In the genomic region with DNA sequence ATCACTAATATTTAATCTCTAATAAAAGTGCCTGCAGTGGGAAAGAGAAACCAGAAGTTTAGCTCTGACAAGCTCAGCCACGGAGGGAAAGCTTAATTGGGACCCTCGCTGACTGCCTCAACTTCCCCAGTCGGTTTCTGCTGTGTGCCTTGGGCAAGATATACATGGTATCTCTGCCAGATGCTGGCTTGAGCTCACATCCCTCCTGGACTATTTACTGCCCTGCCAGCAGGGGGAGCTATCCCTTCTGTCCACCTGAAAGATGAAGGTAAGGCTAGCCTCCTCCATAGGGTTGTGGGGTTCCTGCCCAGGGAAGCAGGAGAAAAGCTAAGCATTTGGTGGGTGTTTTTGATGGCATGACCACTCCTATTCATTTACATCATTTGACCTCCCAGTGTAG, we compare ENCODE assay signal across 12 mouse cellular contexts. TPM values are rescaled to one million over a fixed set of nuclear protein-coding genes. Genes with fewer than 3 reads are reported as not detected.
DNase-seq lines count a peak whose midpoint lies in the region; ATAC-seq and TF ChIP-seq lines count a peak whose summit lies in the region.
"Had no signal": no experiment of that assay in that cellular context is flagged by ENCODE, and none has a peak within 500 bp of the region (broad histone marks: within the 10 kb centered on the region; RNA-seq: fewer than 3 reads in every experiment).

No protein-coding gene starts in this region.

- no peak overlapping the region for H3K4me3 ChIP-seq in heart, postnatal 0 days (ENCODE audit: low read depth, low read length)
- H3K4me3 ChIP-seq in heart, embryonic 11.5 days (ENCODE audit: low read depth, low read length), result no peak overlapping the region
- no peak overlapping the region for H3K4me3 ChIP-seq in testis, adult 2 months (ENCODE audit: control insufficient read depth, low read depth, low read length)
- H3K4me3 ChIP-seq: hindbrain, embryonic 15.5 days; limb, embryonic 15.5 days had no signal

- TF ChIP-seq EP300 in heart, postnatal 0 days (IDR thresholded peaks at IDR 0.05; ENCODE audit: low read depth), result no peak

- 67% methylated on average over 3 of the region's 3 CpGs for WGBS in heart, postnatal 0 days
- 65% methylated on average over 3 of the region's 3 CpGs for WGBS in heart, embryonic 11.5 days (ENCODE audit: insufficient replicate concordance)

- H3K27ac ChIP-seq in heart, postnatal 0 days (ENCODE audit: low read depth), result no peak overlapping the region
- H3K27ac ChIP-seq in heart, embryonic 11.5 days (ENCODE audit: low read depth, low read length), result no peak overlapping the region
- no peak overlapping the region for H3K27ac ChIP-seq in testis, adult 2 months (ENCODE audit: control insufficient read depth, insufficient read depth, low read depth, low read length)
- H3K27ac ChIP-seq: hindbrain, embryonic 15.5 days; limb, embryonic 15.5 days; midbrain, embryonic 15.5 days had no signal

- no peak for DNase-seq in heart, postnatal 0 days (ENCODE audit: low spot score)
- no peak for DNase-seq in testis, postnatal 10 days (ENCODE audit: low spot score)
- peak; percentile 58 for DNase-seq in adrenal gland, postnatal 10 days
- peak; percentile 40 to 75 for DNase-seq in spleen, postnatal 4 days (ENCODE audit: low spot score in 2 of 2)
- DNase-seq in frontal cortex, postnatal 36 days (ENCODE audit: low spot score in 2 of 2), result no peak
- no peak for DNase-seq in yolk sac, embryonic 10.5 days (ENCODE audit: low spot score)
- DNase-seq: gastrocnemius, postnatal 25 days had no signal

- peak; percentile 48 for TF ChIP-seq CTCF in heart, postnatal 0 days (IDR thresholded peaks at IDR 0.05; ENCODE audit: low read depth)
- peak; percentile 70; the same call in 1 of the 2 replicates for TF ChIP-seq CTCF in testis, adult 2 months (IDR thresholded peaks at IDR 0.05; ENCODE audit: control insufficient read depth, insufficient read depth, insufficient replicate concordance, low read depth, low read length)

- no peak overlapping the region for H3K4me2 ChIP-seq in heart, postnatal 0 days (ENCODE audit: low read depth, low read length)
- no peak overlapping the region for H3K4me2 ChIP-seq in heart, embryonic 11.5 days

- ATAC-seq in heart, postnatal 0 days (ENCODE audit: insufficient read depth, low read depth), result no peak
- no peak for ATAC-seq in heart, embryonic 11.5 days (replicated peaks; ENCODE audit: insufficient number of reproducible peaks, low FRiP score, low TSS enrichment)

- TF ChIP-seq POLR2A in testis, adult 2 months (IDR thresholded peaks at IDR 0.05; ENCODE audit: control insufficient read depth, low read depth, low read length), result no peak

- no peaks in the 10 kb centered on the region for H3K9me3 ChIP-seq in heart, postnatal 0 days (replicated peaks; ENCODE audit: control insufficient read depth, low read length)
- H3K9me3 ChIP-seq in heart, embryonic 11.5 days (replicated peaks; ENCODE audit: control insufficient read depth, low read length), result no peaks in the 10 kb centered on the region
- H3K9me3 ChIP-seq: hindbrain, embryonic 15.5 days; limb, embryonic 15.5 days; midbrain, embryonic 15.5 days had no signal

- no peaks in the 10 kb centered on the region for H3K4me1 ChIP-seq in heart, postnatal 0 days (ENCODE audit: control insufficient read depth, insufficient read depth)
- no peaks in the 10 kb centered on the region for H3K4me1 ChIP-seq in heart, embryonic 11.5 days (ENCODE audit: control insufficient read depth, insufficient read depth, low read length)
- H3K4me1 ChIP-seq in testis, adult 2 months (ENCODE audit: control insufficient read depth, insufficient read depth, low read length), result peaks cover 2% of the 10 kb centered on the region; the same call in 1 of the 2 replicates

- no peaks in the 10 kb centered on the region for H3K36me3 ChIP-seq in heart, postnatal 0 days (replicated peaks; ENCODE audit: control insufficient read depth, insufficient read depth, low read length)
- no peaks in the 10 kb centered on the region for H3K36me3 ChIP-seq in heart, embryonic 11.5 days (ENCODE audit: control insufficient read depth, insufficient read depth, low read length)
- H3K36me3 ChIP-seq in testis, adult 2 months (ENCODE audit: control insufficient read depth, insufficient read depth, low read length), result no peaks in the 10 kb centered on the region
- H3K36me3 ChIP-seq: hindbrain, embryonic 15.5 days; limb, embryonic 15.5 days; midbrain, embryonic 15.5 days had no signal

- H3K9ac ChIP-seq in heart, postnatal 0 days (replicated peaks; ENCODE audit: low read depth, low read length), result no peak overlapping the region
- no peak overlapping the region for H3K9ac ChIP-seq in heart, embryonic 11.5 days (ENCODE audit: low read depth, low read length)
- H3K9ac ChIP-seq: hindbrain, embryonic 15.5 days; limb, embryonic 15.5 days; midbrain, embryonic 15.5 days had no signal

- no peaks in the 10 kb centered on the region for H3K27me3 ChIP-seq in heart, postnatal 0 days (ENCODE audit: control insufficient read depth, insufficient read depth, low read length)
- no peaks in the 10 kb centered on the region for H3K27me3 ChIP-seq in heart, embryonic 11.5 days (ENCODE audit: control insufficient read depth, insufficient read depth, low read length)
- H3K27me3 ChIP-seq in testis, adult 2 months (ENCODE audit: control insufficient read depth, insufficient read depth, low read length), result no peaks in the 10 kb centered on the region
- H3K27me3 ChIP-seq: hindbrain, embryonic 15.5 days; midbrain, embryonic 15.5 days had no signal

RNA-seq across cellular contexts. Expression of gene Eid3, which starts 43.8 kb away (rescaled TPM):
- not detected in 2 replicates for total RNA-seq in heart, postnatal 0 days (2014; rRNA removed; ENCODE audit: low replicate concordance)
- 0.08 and 0.11 TPM in 2 replicates for polyA plus RNA-seq in heart, postnatal 0 days (2015; fragmentation: Nextera tagmentation; extraction: Ambion mirVana)
- polyA plus RNA-seq in heart, embryonic 11.5 days (2014; fragmentation: Nextera tagmentation; extraction: Ambion mirVana), result 0.20 and 0.23 TPM in 2 replicates
- 261 and 281 TPM in 2 replicates for polyA plus RNA-seq in testis, adult 2 months (2012; rRNA removed)
- total RNA-seq in adrenal gland, postnatal 10 days (2021), result 1 to 10 TPM; 1.7 to 4.2 TPM

Comparison
In these comparisons a context has a peak if more than half of its experiments do, and no peak if none do; other contexts are left out.
1. DNase-seq: peak in adrenal gland, postnatal 10 days (single experiment) and spleen, postnatal 4 days (2 of 2); none in heart, postnatal 0 days (single experiment), testis, postnatal 10 days (single experiment), frontal cortex, postnatal 36 days (0 of 2) and yolk sac, embryonic 10.5 days (single experiment).
2. RNA of gene Eid3, which starts 43.8 kb away (polyA plus RNA-seq): 261 to 281 TPM in testis, adult 2 months; 0.20 to 0.23 TPM in heart, embryonic 11.5 days and 0.08 to 0.11 TPM in heart, postnatal 0 days; every median in the first group is over 100 times any median in the second.